Mouse (Mus musculus) MEL (cell line): ENCODE data around the gene Slc34a1. TPM values are rescaled to one million over a fixed set of nuclear protein-coding genes. Genes with fewer than 3 reads are reported as not detected.
A peak's percentile ranks its signal among the peaks of the same experiment; 100 is the strongest.

Experiments
- DNase-seq: peaks from one replicate; pipeline ENCODE4 v3.0.0; 2011; ENCODE audit warnings: low read depth, low spot score
- H3K27ac ChIP-seq: 2 replicates; pipeline ENCODE4 v1.5.1; 2012; ENCODE audit warnings: low read depth, mild to moderate bottlenecking, control low read depth, low read length, moderate library complexity; ENCODE audit not compliant: control insufficient read depth
- H3K27me3 ChIP-seq, 2 experiments: fragments of 150-350 bp in 1 of 2; sonication (generic) in 1 of 2; 2 replicates each; pipeline ENCODE4 v1.6.1; 2012; ENCODE audit warnings: low read length in 2 of 2, mild to moderate bottlenecking in 2 of 2, improper control_type of control experiment in 1 of 2, moderate library complexity in 1 of 2; ENCODE audit not compliant: insufficient read depth in 2 of 2, control insufficient read depth in 1 of 2
- H3K36me3 ChIP-seq, 2 experiments: 2 replicates each; pipeline ENCODE4 v1.6.1; 2012 to 2014; ENCODE audit warnings: low read length in 2 of 2, improper control_type of control experiment in 1 of 2, inconsistent platforms in 1 of 2, mild to moderate bottlenecking in 1 of 2; ENCODE audit not compliant: insufficient read depth in 2 of 2, control insufficient read depth in 1 of 2
- H3K4me1 ChIP-seq, 2 experiments: fragments of 150-350 bp in 1 of 2; sonication (generic) in 1 of 2; 2 replicates each; pipeline ENCODE4 v1.6.1; 2012; ENCODE audit warnings: low read length in 2 of 2, improper control_type of control experiment in 1 of 2, mild to moderate bottlenecking in 1 of 2; ENCODE audit not compliant: insufficient read depth in 2 of 2, control insufficient read depth in 1 of 2
- H3K4me3 ChIP-seq, 2 experiments: fragments of 150-350 bp in 1 of 2; sonication (generic) in 1 of 2; 2 replicates each; pipeline ENCODE4 v1.5.1; 2012; ENCODE audit warnings: low read depth in 2 of 2, low read length in 2 of 2, mild to moderate bottlenecking in 2 of 2, moderate library complexity in 2 of 2, control low read depth in 1 of 2, improper control_type of control experiment in 1 of 2; ENCODE audit not compliant: control insufficient read depth in 1 of 2, insufficient read depth in 1 of 2
- H3K79me2 ChIP-seq: 2 replicates; pipeline ENCODE4 v1.6.1; 2012; ENCODE audit warnings: mild to moderate bottlenecking, low read length, moderate library complexity; ENCODE audit not compliant: control insufficient read depth, poor library complexity, insufficient read depth
- H3K9ac ChIP-seq: 2 replicates; pipeline ENCODE4 v1.6.1; 2012; ENCODE audit warnings: low read depth, mild to moderate bottlenecking, control low read depth, low read length, moderate library complexity; ENCODE audit not compliant: control insufficient read depth, poor library complexity, severe bottlenecking
- H3K9me3 ChIP-seq: fragments of 150-350 bp; sonication (generic); replicated peaks from 2 replicates; pipeline ENCODE4 v1.6.1; 2012; ENCODE audit warnings: mild to moderate bottlenecking, low read length, improper control_type of control experiment, moderate library complexity; ENCODE audit not compliant: insufficient read depth
- BHLHE40 ChIP-seq: IDR thresholded peaks from 2 replicates; pipeline ENCODE4 v1.6.1; 2012; ENCODE audit warnings: low read depth, mild to moderate bottlenecking, inconsistent platforms, low read length, improper control_type of control experiment, borderline replicate concordance
- CHD1 ChIP-seq: IDR thresholded peaks from 2 replicates; pipeline ENCODE4 v1.6.1; 2012; ENCODE audit warnings: low read depth, mild to moderate bottlenecking, inconsistent platforms, low read length, improper control_type of control experiment
- CHD2 ChIP-seq: IDR thresholded peaks from 2 replicates; pipeline ENCODE4 v1.6.1; 2011; ENCODE audit warnings: low read length, improper control_type of control experiment
- CTCF ChIP-seq, 3 experiments: IDR thresholded peaks in 2 of 3; conservative IDR thresholded peaks in 1 of 3; 2 replicates each; pipeline ENCODE4 v1.5.1; 2011 to 2012; ENCODE audit warnings: low read length in 3 of 3, low read depth in 2 of 3, mild to moderate bottlenecking in 2 of 3, improper control_type of control experiment in 1 of 3, inconsistent platforms in 1 of 3, mixed read lengths in 1 of 3, moderate library complexity in 1 of 3; ENCODE audit not compliant: control insufficient read depth in 1 of 3, insufficient read depth in 1 of 3, poor library complexity in 1 of 3, severe bottlenecking in 1 of 3
- ELF1 ChIP-seq: IDR thresholded peaks from 2 replicates; pipeline ENCODE4 v1.6.1; 2014; ENCODE audit warnings: low read depth, mild to moderate bottlenecking, inconsistent platforms, low read length, improper control_type of control experiment, moderate library complexity
- EP300 ChIP-seq, 2 experiments: IDR thresholded peaks; 2 replicates each; pipeline ENCODE4 v1.6.1; 2011; ENCODE audit warnings: improper control_type of control experiment in 2 of 2, low read length in 2 of 2, low read depth in 1 of 2, mild to moderate bottlenecking in 1 of 2
- ETS1 ChIP-seq: IDR thresholded peaks from 2 replicates; pipeline ENCODE4 v1.6.1; 2012; ENCODE audit warnings: low read depth, mild to moderate bottlenecking, inconsistent platforms, low read length, improper control_type of control experiment, moderate library complexity
- GABPA ChIP-seq: IDR thresholded peaks from 2 replicates; pipeline ENCODE4 v1.6.1; 2012; ENCODE audit warnings: low read depth, mild to moderate bottlenecking, inconsistent platforms, low read length, improper control_type of control experiment, moderate library complexity
- GATA1 ChIP-seq: IDR thresholded peaks from 2 replicates; pipeline ENCODE4 v1.6.1; 2011; ENCODE audit warnings: low read depth, low read length, improper control_type of control experiment
- HCFC1 ChIP-seq: IDR thresholded peaks from 2 replicates; pipeline ENCODE4 v1.6.1; 2012; ENCODE audit warnings: low read depth, mild to moderate bottlenecking, inconsistent platforms, low read length, improper control_type of control experiment, moderate library complexity
- MAFK ChIP-seq: IDR thresholded peaks from 2 replicates; pipeline ENCODE4 v1.6.1; 2011; ENCODE audit warnings: low read depth, mild to moderate bottlenecking, low read length, improper control_type of control experiment, borderline replicate concordance
- MAX ChIP-seq: IDR thresholded peaks from 2 replicates; pipeline ENCODE4 v1.6.1; 2011; ENCODE audit warnings: low read length, improper control_type of control experiment
- MAZ ChIP-seq: IDR thresholded peaks from 2 replicates; pipeline ENCODE4 v1.6.1; 2012; ENCODE audit warnings: low read depth, mild to moderate bottlenecking, inconsistent platforms, low read length, improper control_type of control experiment
- MXI1 ChIP-seq: IDR thresholded peaks from 2 replicates; pipeline ENCODE4 v1.6.1; 2011; ENCODE audit warnings: mild to moderate bottlenecking, low read depth, low read length, improper control_type of control experiment
- MYB ChIP-seq: IDR thresholded peaks from 2 replicates; pipeline ENCODE4 v1.6.1; 2011; ENCODE audit warnings: mild to moderate bottlenecking, low read depth, low read length, improper control_type of control experiment
- POLR2AphosphoS2 ChIP-seq: IDR thresholded peaks from 2 replicates; pipeline ENCODE4 v1.6.1; 2011; ENCODE audit warnings: low read length, improper control_type of control experiment
- RAD21 ChIP-seq: IDR thresholded peaks from 2 replicates; pipeline ENCODE4 v1.6.1; 2011; ENCODE audit warnings: mild to moderate bottlenecking, low read depth, low read length, improper control_type of control experiment
- RCOR1 ChIP-seq: IDR thresholded peaks from 2 replicates; pipeline ENCODE4 v1.6.1; 2012; ENCODE audit warnings: low read depth, mild to moderate bottlenecking, inconsistent platforms, low read length, improper control_type of control experiment
- SIN3A ChIP-seq: IDR thresholded peaks from 2 replicates; pipeline ENCODE4 v1.6.1; 2012; ENCODE audit warnings: low read length, improper control_type of control experiment, inconsistent platforms
- SMC3 ChIP-seq: IDR thresholded peaks from 2 replicates; pipeline ENCODE4 v1.6.1; 2011; ENCODE audit warnings: low read depth, low read length, improper control_type of control experiment
- TBP ChIP-seq: IDR thresholded peaks from 2 replicates; pipeline ENCODE4 v1.8.0; 2011; ENCODE audit warnings: low read depth, low read length, improper control_type of control experiment
- TCF12 ChIP-seq: IDR thresholded peaks from 2 replicates; pipeline ENCODE4 v1.6.1; 2014; ENCODE audit warnings: low read depth, mild to moderate bottlenecking, inconsistent platforms, low read length, improper control_type of control experiment, moderate library complexity
- UBTF ChIP-seq: IDR thresholded peaks from 2 replicates; pipeline ENCODE4 v1.6.1; 2012; ENCODE audit warnings: low read depth, mild to moderate bottlenecking, inconsistent platforms, low read length, improper control_type of control experiment, moderate library complexity, borderline replicate concordance; ENCODE audit not compliant: insufficient read depth
- USF1 ChIP-seq: IDR thresholded peaks from 2 replicates; pipeline ENCODE4 v1.6.1; 2014; ENCODE audit warnings: low read depth, mild to moderate bottlenecking, inconsistent platforms, low read length, improper control_type of control experiment, moderate library complexity
- USF2 ChIP-seq, 2 experiments: IDR thresholded peaks; 2 replicates each; pipeline ENCODE4 v1.6.1; 2011 to 2012; ENCODE audit warnings: improper control_type of control experiment in 2 of 2, low read length in 2 of 2, borderline replicate concordance in 1 of 2, inconsistent platforms in 1 of 2, low read depth in 1 of 2, mild to moderate bottlenecking in 1 of 2; ENCODE audit not compliant: insufficient read depth in 1 of 2
- ZC3H11A ChIP-seq: IDR thresholded peaks from 2 replicates; pipeline ENCODE4 v1.6.1; 2012; ENCODE audit warnings: low read depth, mild to moderate bottlenecking, inconsistent platforms, low read length, improper control_type of control experiment
- ZKSCAN1 ChIP-seq: IDR thresholded peaks from 2 replicates; pipeline ENCODE4 v1.6.1; 2012; ENCODE audit warnings: low read depth, mild to moderate bottlenecking, inconsistent platforms, low read length, improper control_type of control experiment, moderate library complexity
- ZMIZ1 ChIP-seq: IDR thresholded peaks from 2 replicates; pipeline ENCODE4 v1.6.1; 2012; ENCODE audit warnings: low read depth, mild to moderate bottlenecking, inconsistent platforms, low read length, improper control_type of control experiment, moderate library complexity
- ZNF384 ChIP-seq: IDR thresholded peaks from 2 replicates; pipeline ENCODE4 v1.6.1; 2012; ENCODE audit warnings: low read depth, mild to moderate bottlenecking, inconsistent platforms, low read length, improper control_type of control experiment
- polyA plus RNA-seq, 2 experiments: library from polyadenylated mRNA; stranded (reverse) in 1 of 2; unstranded in 1 of 2; fragments of >175 nt in 1 of 2; fragments of >200 nt in 1 of 2; gene quantifications; 2 replicates each; pipeline versions ENCODE4 v1.2.1 to v1.2.4; 2012; ENCODE audit warnings: low replicate concordance in 2 of 2, low read depth in 1 of 2; ENCODE audit not compliant: insufficient read length in 2 of 2, insufficient read depth in 1 of 2, missing spikeins in 1 of 2
- total RNA-seq: library from RNA; depleted of rRNA; stranded (reverse); fragments of 300-350 nt; gene quantifications from 2 replicates; pipeline ENCODE4 v1.2.3, GENCODE M21; 2012

Gene Slc34a1
- total and polyA plus RNA-seq, 3 experiments = not detected

- Histone ChIP-seq H3K9me3 (no peaks in the 10 kb centered on the region), H3K4me1 (peaks cover 3 to 46% of the 10 kb centered on the region in 2 experiments; a peak in 3 of 4 replicates), H3K36me3 (peaks cover 0 to 21% of the 10 kb centered on the region in 2 experiments; a peak in 2 of 4 replicates), H3K4me3 (no peak overlapping the region), H3K27me3 (no peaks in the 10 kb centered on the region), H3K27ac (no peak overlapping the region)
- DNase-seq = peak; percentile 31
- TF ChIP-seq BHLHE40 (no peak), RCOR1 (no peak), CHD2 (no peak), SMC3 (peak; percentile 20; the same call in 1 of the 2 replicates), CTCF (IDR thresholded peaks at IDR 0.05 in 2 of 3, conservative IDR thresholded peaks at IDR 0.05 in 1 of 3; ENCODE audit: control insufficient read depth in 1 of 3, insufficient read depth in 1 of 3, low read depth in 2 of 3, low read length in 3 of 3, poor library complexity in 1 of 3, severe bottlenecking in 1 of 3) (peak in 1 of 3 experiments; percentile 24; a peak in 2 of 6 replicates)
- TF ChIP-seq, all 39 proteins: peak for 2
- H3K79me2 ChIP-seq = peaks cover 8% of the 10 kb centered on the region
- H3K9ac ChIP-seq = no peak overlapping the region
Measured at GRCm38 (mm10) chr13:55368401-55368800, 29.6 kb upstream of the Slc34a1 start.

- H3K9ac ChIP-seq = peak within 1 kb of the TSS; percentile 81
- peak within 1 kb of the TSS; percentile 59 to 79 for H3K4me3 ChIP-seq
- no peaks in the 10 kb centered on the region for H3K9me3 ChIP-seq
- H3K36me3 ChIP-seq = peaks cover 0 to 26% of the 10 kb centered on the region in 2 experiments; a peak in 2 of 4 replicates
- peak within 1 kb of the TSS; percentile 92 for H3K27ac ChIP-seq
- no peaks in the 10 kb centered on the region for H3K27me3 ChIP-seq
- peaks cover 3 to 49% of the 10 kb centered on the region in 2 experiments; a peak in 3 of 4 replicates for H3K4me1 ChIP-seq
- DNase-seq = peak; percentile 93
- peaks cover 8% of the 10 kb centered on the region for H3K79me2 ChIP-seq
- TF ChIP-seq MAX (no peak; the same call in 1 of the 2 replicates), TBP (peak; percentile 77), HCFC1 (peak; percentile 66), CHD2 (no peak), MYB (0 out of 2 replicates have a peak, but pooled peaks have one; percentile 17), USF2 (IDR thresholded peaks at IDR 0.05; ENCODE audit: borderline replicate concordance in 1 of 2, insufficient read depth in 1 of 2, low read depth in 1 of 2, low read length in 2 of 2) (no peak), USF1 (no peak), MAZ (peak; percentile 69; the same call in 1 of the 2 replicates), TCF12 (no peak), CHD1 (no peak), ZC3H11A (no peak), ELF1 (peak; percentile 56), ETS1 (peak; percentile 43; the same call in 1 of the 2 replicates), RCOR1 (0 out of 2 replicates have a peak, but pooled peaks have one; percentile 22), MXI1 (peak; percentile 77; the same call in 1 of the 2 replicates), POLR2AphosphoS2 (no peak), GABPA (no peak), ZKSCAN1 (no peak), ZMIZ1 (no peak), GATA1 (no peak), UBTF (no peak), EP300 (IDR thresholded peaks at IDR 0.05; ENCODE audit: low read depth in 1 of 2, low read length in 2 of 2) (peak; percentile 41 to 48), ZNF384 (no peak), SIN3A (peak; percentile 90), RAD21 (no peak), SMC3 (no peak), CTCF (IDR thresholded peaks at IDR 0.05 in 2 of 3, conservative IDR thresholded peaks at IDR 0.05 in 1 of 3; ENCODE audit: control insufficient read depth in 1 of 3, insufficient read depth in 1 of 3, low read depth in 2 of 3, low read length in 3 of 3, poor library complexity in 1 of 3, severe bottlenecking in 1 of 3) (no peak), MAFK (no peak)
Measured at GRCm38 (mm10) chr13:55369531-55370114, 28.4 kb upstream of the Slc34a1 start, which contains the start of gene Rgs14. Gene Rgs14, plus strand, starts transcription at chr13:55369732.
